Comparison of ENCODE assay signal across 20 mouse cellular contexts in genomic region chr13:30819891-30820290, GRCm38 (mm10).
A peak's percentile ranks its signal among the peaks of the same experiment; 100 is the strongest.
DNase-seq lines count a peak whose midpoint lies in the region; ATAC-seq and TF ChIP-seq lines count a peak whose summit lies in the region.
"Had no signal": no experiment of that assay in that cellular context is flagged by ENCODE, and none has a peak within 500 bp of the region (broad histone marks: within the 10 kb centered on the region; RNA-seq: fewer than 3 reads in every experiment).

No protein-coding gene starts in this region.

- H3K4me3 ChIP-seq in left cerebral cortex, adult 2 months = no peak overlapping the region
- H3K4me3 ChIP-seq: embryonic facial prominence, embryonic 15.5 days; forebrain, embryonic 15.5 days; heart, embryonic 10.5 days had no signal

- peak; percentile 49 for DNase-seq in CD4-positive, CD25-positive, alpha-beta regulatory T cell, adult 2 months (ENCODE audit: low read depth, low spot score)
- peak; percentile 40 for DNase-seq in naive thymus-derived CD4-positive, alpha-beta T cell, adult 2 months (ENCODE audit: low read depth)
- DNase-seq in right cerebral cortex, postnatal 4 days = no peak
- no peak for DNase-seq in left cerebral cortex, adult 2 months (ENCODE audit: extremely low spot score in 1 of 2, low spot score in 2 of 2)
- no peak for DNase-seq in spleen, postnatal 10 days (ENCODE audit: low spot score in 2 of 2)
- DNase-seq in gastrocnemius, postnatal 36 days = no peak
- DNase-seq: adrenal gland, adult 8-10 months; adrenal gland, postnatal 36 days; cerebellum, adult 2 months; cerebellum, postnatal 10 days; embryo, embryonic 11 days; gastrocnemius, postnatal 10 days; heart, postnatal 10 days; heart, postnatal 4 days had no signal

- TF ChIP-seq CTCF in left cerebral cortex, adult 2 months (IDR thresholded peaks at IDR 0.05) = no peak

- peak; percentile 66 for ATAC-seq in common myeloid progenitor, adult 5-6 weeks (replicated peaks; ENCODE audit: low read depth, poor library complexity, severe bottlenecking)
- ATAC-seq in inflammation-experienced regulatory T-cells, adult 6 months = peak; percentile 29
- ATAC-seq: forebrain, embryonic 15.5 days had no signal

- H3K27ac ChIP-seq in left cerebral cortex, adult 2 months = no peak overlapping the region
- H3K27ac ChIP-seq: embryonic facial prominence, embryonic 15.5 days; forebrain, embryonic 15.5 days; heart, embryonic 10.5 days; hindbrain, embryonic 14.5 days had no signal

- intact Hi-C loops in left cerebral cortex, adult 2 months (cut with DNase I) = no loop called here
- intact Hi-C loops in gastrocnemius, postnatal 36 days (cut with DNase I) = no loop called here

Comparison
In these comparisons a context has a peak if more than half of its experiments do, and no peak if none do; other contexts are left out.
1. DNase-seq: peak in CD4-positive, CD25-positive, alpha-beta regulatory T cell, adult 2 months (single experiment) and naive thymus-derived CD4-positive, alpha-beta T cell, adult 2 months (single experiment); none in right cerebral cortex, postnatal 4 days (single experiment), left cerebral cortex, adult 2 months (0 of 2), spleen, postnatal 10 days (0 of 2) and gastrocnemius, postnatal 36 days (0 of 2).